11 mouse cellular contexts compared by ENCODE assay signal in the genomic region with DNA sequence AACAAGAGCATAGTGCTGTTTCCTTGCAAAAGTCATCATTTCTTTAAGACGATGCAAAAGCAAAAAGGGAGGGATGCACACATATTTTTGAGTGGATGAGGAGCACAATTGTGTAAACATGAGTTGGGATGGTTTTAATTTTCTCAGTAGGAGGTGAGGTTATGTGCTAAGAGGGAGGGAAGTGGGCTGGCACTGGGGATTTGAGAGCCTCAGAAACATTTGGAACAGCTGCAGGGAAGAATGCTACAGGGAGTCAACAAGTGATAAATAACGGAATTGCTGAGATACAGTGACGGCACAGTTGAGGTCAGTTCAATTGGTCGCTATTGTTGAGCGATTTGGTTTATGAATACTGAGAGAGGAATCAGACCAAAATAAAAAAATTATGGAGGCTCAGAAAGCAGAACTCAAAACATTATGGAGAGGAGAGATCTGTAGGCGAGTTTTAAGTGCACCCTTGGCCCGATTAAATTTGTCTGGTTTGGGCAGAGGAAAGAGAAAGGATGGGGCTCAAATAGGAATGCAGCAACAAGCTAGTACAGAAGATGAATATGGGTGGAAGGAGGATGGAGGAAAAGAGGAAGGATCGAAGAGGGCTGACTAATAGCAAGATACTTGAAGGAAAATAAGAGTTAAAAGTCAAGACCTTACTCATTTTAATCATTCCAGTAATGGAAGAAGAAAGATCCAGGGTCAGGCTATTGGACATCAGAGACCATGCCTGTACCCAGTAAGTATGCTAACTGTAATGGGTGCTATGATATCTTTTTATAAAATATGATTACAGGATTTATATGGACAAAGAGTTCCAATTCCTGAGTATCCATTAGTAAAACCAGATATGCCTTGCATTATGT.
DNase-seq lines count a peak whose midpoint lies in the region; TF ChIP-seq lines count a peak whose summit lies in the region.
"Had no signal": no experiment of that assay in that cellular context is flagged by ENCODE, and none has a peak within 500 bp of the region (broad histone marks: within the 10 kb centered on the region; RNA-seq: fewer than 3 reads in every experiment).

No protein-coding gene starts in this region.

- H3K4me3 ChIP-seq in gastrocnemius, adult 2 months, result peak overlapping the region; percentile 19

- DNase-seq in gastrocnemius, adult 18-20 months (ENCODE audit: low spot score), result peak; percentile 70
- DNase-seq in gastrocnemius, postnatal 10 days, result no peak
- peak; percentile 12 for DNase-seq in brain, embryonic 14.5 days (ENCODE audit: low read depth)
- DNase-seq in gastrocnemius, adult 2 months, result peak; percentile 54
- peak; percentile 11 for DNase-seq in kidney, postnatal 10 days
- DNase-seq in T-cell, adult 2 months (ENCODE audit: low spot score), result no peak
- DNase-seq in cerebellum, postnatal 36 days, result no peak
- DNase-seq in cerebellum, postnatal 10 days, result no peak
- DNase-seq: adrenal gland, postnatal 14 days; lung, postnatal 14 days had no signal

- peak overlapping the region; percentile 77 for H3K27ac ChIP-seq in gastrocnemius, adult 2 months
- H3K27ac ChIP-seq: hindbrain, postnatal 0 days had no signal

- no peak for TF ChIP-seq POLR2A in brain, embryonic 14.5 days (IDR thresholded peaks at IDR 0.05; ENCODE audit: borderline replicate concordance, extremely low read depth, insufficient read depth, insufficient read length, poor library complexity, severe bottlenecking)

- intact Hi-C loops in gastrocnemius, adult 2 months (cut with DNase I), result no loop called here

- TF ChIP-seq CTCF in brain, embryonic 14.5 days (IDR thresholded peaks at IDR 0.05; ENCODE audit: borderline replicate concordance, extremely low read depth, insufficient read depth, insufficient read length), result no peak
- no peak for TF ChIP-seq CTCF in gastrocnemius, adult 2 months (IDR thresholded peaks at IDR 0.05)

Comparison
In these comparisons a context has a peak if more than half of its experiments do, and no peak if none do; other contexts are left out.
1. DNase-seq: peak in gastrocnemius, adult 18-20 months (single experiment), brain, embryonic 14.5 days (single experiment), gastrocnemius, adult 2 months (single experiment) and kidney, postnatal 10 days (single experiment); none in gastrocnemius, postnatal 10 days (single experiment), T-cell, adult 2 months (single experiment), cerebellum, postnatal 36 days (0 of 2) and cerebellum, postnatal 10 days (0 of 2).